32 mouse cellular contexts compared by ENCODE assay signal in genomic region chr1:96859995-96860684, GRCm38 (mm10). TPM values are rescaled to one million over a fixed set of nuclear protein-coding genes. Genes with fewer than 3 reads are reported as not detected.
"Had no signal": no experiment of that assay in that cellular context is flagged by ENCODE, and none has a peak within 500 bp of the region (broad histone marks: within the 10 kb centered on the region; RNA-seq: fewer than 3 reads in every experiment).

No protein-coding gene starts in this region.

- H3K4me1 ChIP-seq: heart, embryonic 10.5 days; heart, embryonic 12.5 days; hindbrain, embryonic 10.5 days; hindbrain, embryonic 12.5 days; kidney, embryonic 15.5 days; limb, embryonic 13.5 days; limb, embryonic 15.5 days; liver, embryonic 12.5 days had no signal

- H3K4me2 ChIP-seq: heart, embryonic 12.5 days; hindbrain, embryonic 12.5 days; hindbrain, embryonic 14.5 days; kidney, embryonic 15.5 days; limb, embryonic 13.5 days; limb, embryonic 15.5 days; liver, embryonic 12.5 days had no signal

- H3K27me3 ChIP-seq: heart, embryonic 12.5 days; hindbrain, embryonic 12.5 days; kidney, embryonic 15.5 days; limb, embryonic 13.5 days; limb, embryonic 15.5 days; liver, embryonic 12.5 days had no signal

- H3K9me3 ChIP-seq: heart, embryonic 10.5 days; heart, embryonic 12.5 days; hindbrain, embryonic 10.5 days; hindbrain, embryonic 12.5 days; kidney, embryonic 15.5 days; limb, embryonic 13.5 days; limb, embryonic 15.5 days; liver, embryonic 12.5 days had no signal

- H3K4me3 ChIP-seq: heart, embryonic 10.5 days; heart, embryonic 12.5 days; hindbrain, embryonic 10.5 days; hindbrain, embryonic 12.5 days; kidney, embryonic 15.5 days; limb, embryonic 13.5 days; limb, embryonic 15.5 days; liver, embryonic 12.5 days had no signal

- H3K9ac ChIP-seq: heart, embryonic 12.5 days; hindbrain, embryonic 12.5 days; hindbrain, embryonic 14.5 days; kidney, embryonic 15.5 days; limb, embryonic 13.5 days; limb, embryonic 15.5 days; liver, embryonic 12.5 days; liver, embryonic 14.5 days had no signal

- H3K27ac ChIP-seq: heart, embryonic 10.5 days; hindbrain, embryonic 10.5 days; hindbrain, embryonic 12.5 days; hindbrain, embryonic 14.5 days; hindbrain, postnatal 0 days; kidney, embryonic 15.5 days; kidney, postnatal 0 days; limb, embryonic 13.5 days; limb, embryonic 15.5 days; liver, embryonic 12.5 days; liver, embryonic 14.5 days had no signal

- ATAC-seq: hindbrain, postnatal 0 days; intestine, embryonic 16.5 days; liver, embryonic 12.5 days had no signal

- DNase-seq: gastrocnemius, postnatal 14 days; gastrocnemius, postnatal 36 days; heart, adult 18-20 months; heart, postnatal 10 days; heart, postnatal 36 days; kidney, adult 11 months; kidney, adult 2 months; kidney, adult 9 months; kidney, postnatal 14 days; kidney, postnatal 36 days; layer of hippocampus, adult 9-11 months; layer of hippocampus, postnatal 36 days; left cerebral cortex, postnatal 4 days had no signal

- H3K36me3 ChIP-seq: heart, embryonic 10.5 days; heart, embryonic 12.5 days; hindbrain, embryonic 10.5 days; hindbrain, embryonic 12.5 days; kidney, embryonic 15.5 days; limb, embryonic 13.5 days; limb, embryonic 15.5 days; liver, embryonic 12.5 days had no signal

RNA-seq across cellular contexts. Expression of gene Slco4c1, which starts 11.8 kb away (rescaled TPM):
- total RNA-seq: gastrocnemius, adult 18-20 months; gastrocnemius, adult 8-10 months; gastrocnemius, postnatal 14 days; gastrocnemius, postnatal 36 days; heart, adult 8-10 months; heart, postnatal 10 days; heart, postnatal 36 days had no signal
- polyA plus RNA-seq: heart, embryonic 14.5 days; hindbrain, embryonic 10.5 days; limb, embryonic 11.5 days; limb, embryonic 13.5 days; limb, embryonic 15.5 days; liver, adult 2 months had no signal
